Mouse (Mus musculus) inflammation-experienced regulatory T-cells (primary cell): ENCODE results near the gene Asnsd1. TPM values are rescaled to one million over a fixed set of nuclear protein-coding genes. Genes with fewer than 3 reads are reported as not detected.

Source experiments
- polyA plus RNA-seq, 2 experiments: library from polyadenylated mRNA; unstranded; fragments of 100-300 nt; shearing (Covaris generic); gene quantifications; one replicate each; pipeline ENCODE4 v1.2.1; 2017

Gene Asnsd1
- 10 to 100 TPM; 72.8 to 76.2 TPM for polyA plus RNA-seq

GRCm38 (mm10) chr1:53352327-53353261 is at the start of gene Asnsd1, which contains the start of the genes Asdurf and Gm28551:
TSS of gene Asnsd1 (minus strand) at chr1:53352752.
TSS of gene Asdurf (minus strand) at chr1:53352619.
TSS of gene Gm28551 (minus strand) at chr1:53352667.

GRCm38 (mm10) chr1:53312989-53313967 is 39.3 kb downstream of the Asnsd1 start, which contains the start of gene Osgepl1:
TSS of gene Osgepl1 (plus strand) at chr1:53313624.

GRCm38 (mm10) chr1:53296581-53297383 is 55.8 kb downstream of the Asnsd1 start, which contains the start of the genes Pms1, Ormdl1 and Gm28778:
TSS of gene Pms1 (minus strand) at chr1:53297018.
TSS of gene Ormdl1 (plus strand) at chr1:53297095.
TSS of gene Gm28778 (plus strand) at chr1:53297111.

Other genes with a start within 250 kb of the Asnsd1 start
- under 1 TPM in 1 of 2 experiments, not detected in 1; 0.76 TPM for gene 1700019A02Rik, start 165.1 kb downstream of the Asnsd1 start, polyA plus RNA-seq
- gene Pms1, start 55.7 kb downstream of the Asnsd1 start, polyA plus RNA-seq, result 10 to 100 TPM; 19.7 to 24.4 TPM
- 10 to 100 TPM; 68.2 to 80.4 TPM for gene Ormdl1, start 55.7 kb downstream of the Asnsd1 start, polyA plus RNA-seq
- not detected for gene Gm28778, start 55.6 kb downstream of the Asnsd1 start, polyA plus RNA-seq
- gene Osgepl1, start 39.1 kb downstream of the Asnsd1 start, polyA plus RNA-seq, result 10 to 100 TPM; 15.7 to 18.9 TPM
- not detected for gene Asdurf, start 133 bp downstream of the Asnsd1 start, polyA plus RNA-seq
- gene Gm28551, start 85 bp downstream of the Asnsd1 start, polyA plus RNA-seq, result not detected